Mouse (Mus musculus) limb, embryonic 14.5 days (tissue): ENCODE measurements at regions not wholly inside any gene's neighbourhood (a gene's known extent, or its start where the extent isn't known, plus 50 kb on each side); places are given as distances from the start of the nearest gene placed in this dataset.
A peak's percentile ranks its signal among the peaks of the same experiment; 100 is the strongest.

Source experiments
- ATAC-seq: fragments of 200-750 bp; cut with Nextera tagmentation; 2 replicates; pipeline ENCODE4 v1.8.0; 2017; ENCODE audit warnings: low read depth, moderate number of reproducible peaks, moderate TSS enrichment; ENCODE audit not compliant: low FRiP score
- DNase-seq: peaks from one replicate; pipeline ENCODE4 v3.0.0-alpha.2; 2015; ENCODE audit warnings: low spot score
- H3K27ac ChIP-seq: fragments of 300-500 bp; sonication (generic); replicated peaks from 2 replicates; pipeline ENCODE4 v1.5.1; 2014; ENCODE audit warnings: low read depth, mild to moderate bottlenecking, low read length, moderate library complexity, mixed read lengths
- H3K27me3 ChIP-seq: fragments of 300-500 bp; sonication (generic); 2 replicates; pipeline ENCODE4 v1.6.1; 2014; ENCODE audit warnings: low read length, mixed read lengths; ENCODE audit not compliant: control insufficient read depth, insufficient read depth
- H3K36me3 ChIP-seq: fragments of 300-500 bp; sonication (generic); 2 replicates; pipeline ENCODE4 v1.6.1; 2014; ENCODE audit warnings: mild to moderate bottlenecking, low read length, moderate library complexity, mixed read lengths; ENCODE audit not compliant: control insufficient read depth, insufficient read depth
- H3K4me1 ChIP-seq: fragments of 300-500 bp; sonication (generic); 2 replicates; pipeline ENCODE4 v1.6.1; 2014; ENCODE audit warnings: antibody characterized with exemption, low read length, mixed read lengths; ENCODE audit not compliant: control insufficient read depth, insufficient read depth
- H3K4me2 ChIP-seq: fragments of 300-500 bp; sonication (generic); replicated peaks from 2 replicates; pipeline ENCODE4 v1.6.1; 2014; ENCODE audit warnings: low read depth, mild to moderate bottlenecking, low read length, moderate library complexity; ENCODE audit not compliant: severe bottlenecking
- H3K4me3 ChIP-seq: fragments of 300-500 bp; sonication (generic); replicated peaks from 2 replicates; pipeline ENCODE4 v1.5.1; 2014; ENCODE audit warnings: low read length
- H3K9ac ChIP-seq: fragments of 300-500 bp; sonication (generic); 2 replicates; pipeline ENCODE4 v1.6.1; 2014; ENCODE audit warnings: mild to moderate bottlenecking, low read depth, low read length, moderate library complexity; ENCODE audit not compliant: severe bottlenecking
- H3K9me3 ChIP-seq: fragments of 300-500 bp; sonication (generic); 2 replicates; pipeline ENCODE4 v1.6.1; 2016; ENCODE audit warnings: low read length; ENCODE audit not compliant: control insufficient read depth
- POLR2A ChIP-seq: fragments of 200-500 bp; IDR thresholded peaks from 2 replicates; pipeline ENCODE4 v1.8.0; 2012; ENCODE audit warnings: inconsistent platforms, mild to moderate bottlenecking, moderate library complexity, borderline replicate concordance; ENCODE audit not compliant: insufficient read depth, insufficient read length; ENCODE audit errors: extremely low read depth
- WGBS: fragments of 180-500 bp; shearing (Covaris S2); extraction: QIAGEN DNeasy Blood & Tissue Kit; methylation state at CpG from one replicate; pipeline ENCODE4 v1.1.7; 2014; 5-methylcytosine and 5-hydroxymethylcytosine counted together

DNA sequence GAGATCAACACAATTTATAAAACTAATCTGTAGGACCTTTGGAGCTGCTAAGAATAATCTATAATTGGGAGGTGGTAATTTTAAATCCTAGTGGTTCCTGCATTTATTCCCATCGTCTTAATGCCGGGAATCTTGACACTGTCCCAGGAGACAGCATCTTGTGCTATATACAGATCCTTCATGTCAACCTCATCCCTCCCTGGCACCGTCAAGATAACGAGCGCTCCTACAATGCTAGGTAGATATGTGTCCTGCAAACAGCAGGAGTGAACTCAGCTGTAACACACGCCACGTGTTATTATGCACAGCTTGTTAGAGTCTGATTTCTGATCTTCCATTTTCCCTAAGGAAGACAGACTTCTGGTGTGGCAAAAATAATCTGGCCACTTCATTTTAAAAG lies 237.0 kb upstream of the Cnr1 start:
- Histone ChIP-seq H3K9me3 (no peaks in the 10 kb centered on the region), H3K27me3 (no peaks in the 10 kb centered on the region), H3K9ac (no peak overlapping the region), H3K4me2 (no peak overlapping the region), H3K4me3 (no peak overlapping the region), H3K36me3 (no peaks in the 10 kb centered on the region), H3K27ac (no peak overlapping the region), H3K4me1 (no peaks in the 10 kb centered on the region)
- 70% methylated on average over 7 of the region's 7 CpGs for whole genome bisulfite sequencing
- no peak for TF ChIP-seq POLR2A
- ATAC-seq (no peak), DNase-seq (no peak)

GRCm38 (mm10) chr4:33693441-33693840 lies 231.0 kb upstream of the Cnr1 start:
- Histone ChIP-seq H3K4me3 (no peak overlapping the region), H3K27me3 (no peaks in the 10 kb centered on the region), H3K36me3 (no peaks in the 10 kb centered on the region), H3K9me3 (no peaks in the 10 kb centered on the region), H3K27ac (no peak overlapping the region), H3K4me1 (no peaks in the 10 kb centered on the region), H3K9ac (no peak overlapping the region), H3K4me2 (no peak overlapping the region)
- DNase-seq (no peak), ATAC-seq (no peak)
- no peak for TF ChIP-seq POLR2A
- 88% methylated on average over 4 of the region's 4 CpGs for WGBS

DNA sequence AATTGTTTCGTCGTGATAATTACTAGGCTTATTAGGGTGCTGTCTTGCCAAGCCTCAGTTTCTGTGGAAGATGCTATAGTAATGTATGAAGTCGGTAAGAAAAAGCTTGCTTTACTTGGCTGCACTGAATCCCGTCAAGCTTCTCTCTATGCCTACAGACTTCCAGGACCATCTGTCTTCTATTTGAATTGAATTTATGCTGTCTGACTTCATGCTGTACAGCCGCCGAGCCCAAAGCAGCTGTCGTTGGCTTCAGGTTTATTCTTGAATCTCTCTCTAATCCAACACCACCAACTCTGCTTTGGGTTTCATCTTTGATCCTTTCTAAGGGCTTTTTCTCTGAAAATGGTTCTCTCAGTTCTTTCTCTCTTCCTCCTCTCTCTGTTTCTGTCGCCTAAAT lies 227.4 kb upstream of the Cnr1 start:
- no peak overlapping the region for H3K9ac ChIP-seq
- DNase-seq: peak; percentile 60
- H3K27ac ChIP-seq: no peak overlapping the region
- H3K4me1 ChIP-seq: no peaks in the 10 kb centered on the region
- TF ChIP-seq POLR2A: no peak
- no peaks in the 10 kb centered on the region for H3K27me3 ChIP-seq
- no peak overlapping the region for H3K4me2 ChIP-seq
- H3K36me3 ChIP-seq: no peaks in the 10 kb centered on the region
- ATAC-seq: peak; percentile 34; the same call in 1 of the 2 replicates
- 54% methylated on average over 8 of the region's 8 CpGs for WGBS
- no peak overlapping the region for H3K4me3 ChIP-seq
- no peaks in the 10 kb centered on the region for H3K9me3 ChIP-seq

DNA sequence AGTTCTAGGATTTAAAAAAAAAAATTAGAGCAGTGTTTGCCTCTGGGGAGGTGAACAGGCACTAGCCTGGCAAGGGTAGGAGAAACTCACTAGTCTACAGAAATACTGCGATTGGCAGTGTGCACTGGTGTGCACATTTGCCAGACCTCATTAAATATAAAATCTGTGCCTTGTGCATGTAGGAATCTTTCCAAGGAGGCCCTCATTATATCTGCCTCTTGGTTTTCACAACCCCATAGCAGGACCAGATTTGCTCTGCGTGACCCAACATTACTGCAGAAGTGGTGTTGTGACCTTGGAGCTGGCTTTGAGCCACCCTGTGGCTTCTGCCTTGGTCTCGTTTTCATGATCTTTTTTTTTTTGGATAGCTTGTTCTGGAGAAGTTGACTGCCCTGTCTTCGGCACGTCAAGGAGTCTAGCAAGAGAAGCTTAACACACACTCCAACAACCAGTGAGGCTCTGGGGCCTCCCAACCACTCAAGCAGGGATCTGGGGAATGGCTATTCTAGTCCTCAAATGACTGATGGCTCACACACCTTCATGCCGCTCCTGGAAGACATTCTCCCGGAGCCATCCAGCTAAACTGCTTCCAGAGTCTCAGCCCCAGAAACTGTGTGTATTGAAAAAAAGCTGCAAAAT lies 222.2 kb upstream of the Cnr1 start:
- no peak overlapping the region for H3K9ac ChIP-seq
- H3K4me2 ChIP-seq: no peak overlapping the region
- no peak overlapping the region for H3K4me3 ChIP-seq
- 53% methylated on average over 7 of the region's 7 CpGs for WGBS
- no peak overlapping the region for H3K27ac ChIP-seq
- no peak for TF ChIP-seq POLR2A
- DNase-seq (peak; percentile 28), ATAC-seq (peak; percentile 26; the same call in 1 of the 2 replicates)
- no peaks in the 10 kb centered on the region for H3K9me3 ChIP-seq
- no peaks in the 10 kb centered on the region for H3K4me1 ChIP-seq
- H3K27me3 ChIP-seq: no peaks in the 10 kb centered on the region
- no peaks in the 10 kb centered on the region for H3K36me3 ChIP-seq

DNA sequence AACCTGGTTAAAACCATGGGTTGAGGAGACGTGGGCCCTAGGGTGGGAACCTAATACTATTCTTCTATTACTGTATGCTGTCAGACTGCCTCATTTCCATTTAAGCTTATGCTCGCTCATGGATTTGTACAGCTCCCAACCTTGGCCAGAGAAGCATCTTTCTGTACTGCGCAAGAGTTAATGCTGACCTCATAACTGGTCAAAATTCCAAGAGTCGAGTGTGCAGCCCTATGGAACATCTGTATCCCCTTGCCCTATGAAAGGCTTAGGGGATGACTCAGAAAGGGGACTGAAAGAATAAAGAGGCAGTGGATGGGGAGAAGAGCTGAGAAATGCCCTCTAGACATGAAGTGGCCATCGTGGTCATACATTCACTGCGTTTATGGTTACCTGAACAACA lies 218.7 kb upstream of the Cnr1 start:
- no peak overlapping the region for H3K4me3 ChIP-seq
- no peak for ATAC-seq
- H3K36me3 ChIP-seq: no peaks in the 10 kb centered on the region
- no peaks in the 10 kb centered on the region for H3K4me1 ChIP-seq
- H3K9ac ChIP-seq: no peak overlapping the region
- 93% methylated on average over 6 of the region's 6 CpGs for WGBS
- H3K4me2 ChIP-seq: no peak overlapping the region
- no peak for DNase-seq
- no peaks in the 10 kb centered on the region for H3K27me3 ChIP-seq
- no peak for TF ChIP-seq POLR2A
- no peaks in the 10 kb centered on the region for H3K9me3 ChIP-seq
- no peak overlapping the region for H3K27ac ChIP-seq
